Mouse (Mus musculus): ENCODE measurements around the gene Tpx2. TPM values are rescaled to one million over a fixed set of nuclear protein-coding genes. Genes with fewer than 3 reads are reported as not detected.
A peak's percentile ranks its signal among the peaks of the same experiment; 100 is the strongest.

The Tpx2 gene
- polyA plus RNA-seq, 1 experiment: 54.8 TPM

GRCm38 (mm10) chr2:152905036-152905829, 57.5 kb downstream of the Tpx2 start:
- H3K36me3 ChIP-seq (ENCODE audit: control insufficient read depth, insufficient read depth): no peaks in the 10 kb centered on the region
- TF ChIP-seq FOSL1 (IDR thresholded peaks at IDR 0.05; ENCODE audit: insufficient read depth, low read length, poor library complexity, severe bottlenecking) (no peak), MYOD1 (IDR thresholded peaks at IDR 0.05; ENCODE audit: control insufficient read depth, insufficient read length, low read depth) (peak; percentile 94)
- H3K27me3 ChIP-seq (ENCODE audit: control insufficient read depth, insufficient read depth, insufficient read length): no peaks in the 10 kb centered on the region
- no peaks in the 10 kb centered on the region for H3K79me2 ChIP-seq (ENCODE audit: control insufficient read depth, insufficient read depth)
- H3K4me3 ChIP-seq (ENCODE audit: insufficient read depth, poor library complexity, severe bottlenecking): no peak overlapping the region
- H3K79me3 ChIP-seq (ENCODE audit: low read depth): no peaks in the 10 kb centered on the region
- H3ac ChIP-seq (ENCODE audit: control insufficient read depth, insufficient read length, low read depth): peak overlapping the region; percentile 8

- H3K4me3 ChIP-seq (ENCODE audit: insufficient read depth, poor library complexity, severe bottlenecking): no peak overlapping the region
- H3ac ChIP-seq (ENCODE audit: control insufficient read depth, insufficient read length, low read depth): no peak overlapping the region
Measured at GRCm38 (mm10) chr2:152906274-152907037, 58.7 kb downstream of the Tpx2 start.

GRCm38 (mm10) chr2:152907114-152907943, 59.6 kb downstream of the Tpx2 start:
- Histone ChIP-seq H3K27me3 (ENCODE audit: control insufficient read depth, insufficient read depth, insufficient read length) (no peaks in the 10 kb centered on the region), H3ac (ENCODE audit: control insufficient read depth, insufficient read length, low read depth) (no peak overlapping the region), H3K79me2 (ENCODE audit: control insufficient read depth, insufficient read depth) (no peaks in the 10 kb centered on the region), H3K79me3 (ENCODE audit: low read depth) (no peaks in the 10 kb centered on the region), H3K36me3 (ENCODE audit: control insufficient read depth, insufficient read depth) (no peaks in the 10 kb centered on the region), H3K4me3 (ENCODE audit: insufficient read depth, poor library complexity, severe bottlenecking) (no peak overlapping the region)
- no peak for TF ChIP-seq CTCF (IDR thresholded peaks at IDR 0.05; ENCODE audit: control insufficient read depth, insufficient read depth, insufficient read length)
- peak; percentile 10 for TF ChIP-seq USF1 (IDR thresholded peaks at IDR 0.05; ENCODE audit: low read depth)
- TF ChIP-seq FOSL1 (IDR thresholded peaks at IDR 0.05; ENCODE audit: insufficient read depth, low read length, poor library complexity, severe bottlenecking): no peak
- no peak for TF ChIP-seq MAX (IDR thresholded peaks at IDR 0.05)
- TF ChIP-seq MYOD1 (IDR thresholded peaks at IDR 0.05; ENCODE audit: control insufficient read depth, insufficient read length, low read depth): peak; percentile 62
- no peak for TF ChIP-seq CEBPB (IDR thresholded peaks at IDR 0.05; ENCODE audit: low read depth)

More at GRCm38 (mm10) chr2:152906274-152907037, 58.7 kb downstream of the Tpx2 start:
- Histone ChIP-seq H3K79me3 (ENCODE audit: low read depth) (no peaks in the 10 kb centered on the region), H3K27me3 (ENCODE audit: control insufficient read depth, insufficient read depth, insufficient read length) (no peaks in the 10 kb centered on the region), H3K79me2 (ENCODE audit: control insufficient read depth, insufficient read depth) (no peaks in the 10 kb centered on the region), H3K36me3 (ENCODE audit: control insufficient read depth, insufficient read depth) (no peaks in the 10 kb centered on the region)
- TF ChIP-seq CTCF (IDR thresholded peaks at IDR 0.05; ENCODE audit: control insufficient read depth, insufficient read depth, insufficient read length): no peak
- no peak for TF ChIP-seq USF1 (IDR thresholded peaks at IDR 0.05; ENCODE audit: low read depth)
- TF ChIP-seq MYOG (IDR thresholded peaks at IDR 0.05; ENCODE audit: control insufficient read depth, extremely low read depth, insufficient read length): no peak
- TF ChIP-seq FOSL1 (IDR thresholded peaks at IDR 0.05; ENCODE audit: insufficient read depth, low read length, poor library complexity, severe bottlenecking): no peak
- TF ChIP-seq MAX (IDR thresholded peaks at IDR 0.05): no peak
- no peak for TF ChIP-seq MYOD1 (IDR thresholded peaks at IDR 0.05; ENCODE audit: control insufficient read depth, insufficient read length, low read depth)
- no peak for TF ChIP-seq CEBPB (IDR thresholded peaks at IDR 0.05; ENCODE audit: low read depth)

- no peaks in the 10 kb centered on the region for H3K79me3 ChIP-seq (ENCODE audit: low read depth)
- H3K79me2 ChIP-seq (ENCODE audit: control insufficient read depth, insufficient read depth): no peaks in the 10 kb centered on the region
- H3K36me3 ChIP-seq (ENCODE audit: control insufficient read depth, insufficient read depth): no peaks in the 10 kb centered on the region
- no peak overlapping the region for H3K4me3 ChIP-seq (ENCODE audit: insufficient read depth, poor library complexity, severe bottlenecking)
- H3K27me3 ChIP-seq (ENCODE audit: control insufficient read depth, insufficient read depth, insufficient read length): no peaks in the 10 kb centered on the region
- no peak overlapping the region for H3ac ChIP-seq (ENCODE audit: control insufficient read depth, insufficient read length, low read depth)
- TF ChIP-seq MYOG (IDR thresholded peaks at IDR 0.05; ENCODE audit: control insufficient read depth, extremely low read depth, insufficient read length) (no peak), FOSL1 (IDR thresholded peaks at IDR 0.05; ENCODE audit: insufficient read depth, low read length, poor library complexity, severe bottlenecking) (no peak), MAX (IDR thresholded peaks at IDR 0.05) (no peak), USF1 (IDR thresholded peaks at IDR 0.05; ENCODE audit: low read depth) (no peak), MYOD1 (IDR thresholded peaks at IDR 0.05; ENCODE audit: control insufficient read depth, insufficient read length, low read depth) (no peak), CTCF (IDR thresholded peaks at IDR 0.05; ENCODE audit: control insufficient read depth, insufficient read depth, insufficient read length) (no peak), CEBPB (IDR thresholded peaks at IDR 0.05; ENCODE audit: low read depth) (no peak)
Measured at GRCm38 (mm10) chr2:152909848-152910247, 62.1 kb downstream of the Tpx2 start.

GRCm38 (mm10) chr2:152911031-152911430, 63.3 kb downstream of the Tpx2 start, which contains the start of gene Mylk2:
Gene Mylk2 (plus strand): TSS chr2:152911352.
- no peak within 1 kb of the TSS for H3ac ChIP-seq (ENCODE audit: control insufficient read depth, insufficient read length, low read depth)
- H3K27me3 ChIP-seq (ENCODE audit: control insufficient read depth, insufficient read depth, insufficient read length): no peaks in the 10 kb centered on the region
- H3K4me3 ChIP-seq (ENCODE audit: insufficient read depth, poor library complexity, severe bottlenecking): no peak within 1 kb of the TSS
- no peak for TF ChIP-seq MYOG (IDR thresholded peaks at IDR 0.05; ENCODE audit: control insufficient read depth, extremely low read depth, insufficient read length)
- peak; percentile 77 for TF ChIP-seq MYOD1 (IDR thresholded peaks at IDR 0.05; ENCODE audit: control insufficient read depth, insufficient read length, low read depth)
- no peaks in the 10 kb centered on the region for H3K79me2 ChIP-seq (ENCODE audit: control insufficient read depth, insufficient read depth)
- H3K36me3 ChIP-seq (ENCODE audit: control insufficient read depth, insufficient read depth): no peaks in the 10 kb centered on the region
- H3K79me3 ChIP-seq (ENCODE audit: low read depth): no peaks in the 10 kb centered on the region

Measured in C2C12 (cell line).